Mouse (Mus musculus): ENCODE measurements around the gene Prss33. TPM values are rescaled to one million over a fixed set of nuclear protein-coding genes. Genes with fewer than 3 reads are reported as not detected.
A peak's percentile ranks its signal among the peaks of the same experiment; 100 is the strongest.

Prss33 gene
- total RNA-seq, 2 experiments from 2014 or later, result not detected

DNA sequence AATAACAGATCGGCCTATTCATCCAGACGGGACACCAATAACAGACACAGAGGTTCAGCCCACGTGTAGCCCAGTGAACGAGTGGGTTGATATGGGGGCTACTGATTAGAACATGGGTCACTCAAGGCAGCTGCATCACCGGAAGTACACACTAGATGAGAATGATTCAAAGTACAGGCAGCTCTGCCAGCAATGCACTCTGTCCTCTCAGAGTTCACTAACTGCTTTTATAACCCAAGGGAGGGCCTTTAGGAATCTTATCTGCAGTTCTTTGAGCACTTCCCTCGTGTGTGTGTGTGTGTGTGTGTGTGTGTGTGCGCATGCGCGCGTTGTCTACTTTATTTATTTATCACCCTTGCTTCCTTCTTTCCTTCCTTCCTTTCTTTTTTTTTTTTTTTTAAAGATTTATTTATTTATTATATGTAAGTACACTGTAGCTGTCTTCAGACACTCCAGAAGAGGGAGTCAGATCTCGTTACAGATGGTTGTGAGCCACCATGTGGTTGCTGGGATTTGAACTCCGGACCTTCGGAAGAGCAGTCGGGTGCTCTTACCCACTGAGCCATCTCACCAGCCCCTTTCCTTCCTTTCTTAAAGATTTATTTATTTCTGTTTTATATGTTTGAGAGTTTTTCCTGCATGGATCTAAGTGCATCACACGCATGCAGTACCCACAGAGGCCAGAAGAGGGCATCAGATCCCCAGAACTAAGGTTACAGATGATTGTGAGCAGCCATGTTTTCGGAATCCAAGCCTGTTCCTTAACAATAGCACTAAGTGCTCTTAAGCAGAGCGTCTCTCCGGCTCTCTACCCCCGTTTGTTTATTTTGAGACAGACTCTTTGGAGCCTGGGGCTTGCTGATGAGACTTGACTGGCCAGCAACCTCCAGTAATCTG, 15.2 kb upstream of the Prss33 start:
- Histone ChIP-seq H3K27ac (no peak overlapping the region), H3K4me3 (no peak overlapping the region)
- peak; percentile 81 for TF ChIP-seq CTCF (conservative IDR thresholded peaks at IDR 0.05)
- peak; percentile 26 to 71 for DNase-seq (ENCODE audit: low spot score in 2 of 2)

DNA sequence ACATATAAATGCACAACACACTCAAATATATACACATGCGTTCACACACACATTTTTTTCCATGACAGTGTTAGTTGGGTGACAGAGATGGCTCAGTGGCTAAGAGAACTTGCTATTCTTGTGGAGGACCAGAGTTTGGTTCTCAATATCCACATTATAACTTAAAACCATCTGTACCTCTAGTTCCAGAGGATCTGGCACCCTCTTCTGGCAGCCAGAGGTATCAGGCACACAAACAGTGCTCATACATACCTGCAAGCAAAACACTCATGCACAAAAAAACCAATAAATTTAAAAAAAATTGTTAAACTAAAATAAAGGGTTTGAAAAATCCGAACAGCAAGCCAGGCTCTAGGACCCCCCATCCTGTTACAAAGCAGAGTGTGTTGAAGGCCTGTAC, 14.2 kb upstream of the Prss33 start:
- no peak for DNase-seq (ENCODE audit: low spot score in 2 of 2)
- TF ChIP-seq CTCF (conservative IDR thresholded peaks at IDR 0.05), result peak; percentile 55
- H3K4me3 ChIP-seq, result no peak overlapping the region
- H3K27ac ChIP-seq, result no peak overlapping the region

DNA sequence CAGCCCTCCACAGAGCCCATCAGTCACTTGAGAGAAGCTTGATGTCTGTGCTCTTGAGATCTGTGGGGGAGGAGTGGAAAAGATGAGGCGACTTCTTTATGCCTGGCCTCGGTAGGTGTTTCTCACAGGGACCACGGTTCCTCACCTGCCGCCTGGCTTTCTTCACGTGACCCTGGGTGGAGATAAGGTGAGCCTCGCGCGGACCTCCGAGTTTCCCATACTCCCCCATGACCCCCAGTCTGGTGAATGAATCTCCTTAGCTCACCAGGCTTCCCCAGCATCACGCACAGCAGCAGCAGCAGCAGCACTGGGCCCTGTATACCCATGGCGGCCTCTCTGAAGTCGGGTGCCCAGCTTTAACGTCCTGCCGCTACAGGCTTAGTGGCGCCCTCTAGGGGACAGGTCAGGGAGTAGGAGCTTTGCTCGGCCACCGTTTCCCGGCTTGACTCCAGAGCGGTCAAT, 8.0 kb upstream of the Prss33 start, which contains the start of the genes Prss32 and Prss41:
TSS of gene Prss32 (plus strand) at position 44 of the 462 bp plus-strand sequence.
TSS of gene Prss41 (minus strand) at position 361 of the 462 bp plus-strand sequence.
- Histone ChIP-seq H3K27ac (no peak within 1 kb of the TSS), H3K4me3 (peak within 1 kb of the TSS; percentile 34)
- DNase-seq (ENCODE audit: low spot score in 2 of 2), result peak in 1 of 2 experiments; percentile 50
- peak; percentile 82 for TF ChIP-seq CTCF (conservative IDR thresholded peaks at IDR 0.05)

DNA sequence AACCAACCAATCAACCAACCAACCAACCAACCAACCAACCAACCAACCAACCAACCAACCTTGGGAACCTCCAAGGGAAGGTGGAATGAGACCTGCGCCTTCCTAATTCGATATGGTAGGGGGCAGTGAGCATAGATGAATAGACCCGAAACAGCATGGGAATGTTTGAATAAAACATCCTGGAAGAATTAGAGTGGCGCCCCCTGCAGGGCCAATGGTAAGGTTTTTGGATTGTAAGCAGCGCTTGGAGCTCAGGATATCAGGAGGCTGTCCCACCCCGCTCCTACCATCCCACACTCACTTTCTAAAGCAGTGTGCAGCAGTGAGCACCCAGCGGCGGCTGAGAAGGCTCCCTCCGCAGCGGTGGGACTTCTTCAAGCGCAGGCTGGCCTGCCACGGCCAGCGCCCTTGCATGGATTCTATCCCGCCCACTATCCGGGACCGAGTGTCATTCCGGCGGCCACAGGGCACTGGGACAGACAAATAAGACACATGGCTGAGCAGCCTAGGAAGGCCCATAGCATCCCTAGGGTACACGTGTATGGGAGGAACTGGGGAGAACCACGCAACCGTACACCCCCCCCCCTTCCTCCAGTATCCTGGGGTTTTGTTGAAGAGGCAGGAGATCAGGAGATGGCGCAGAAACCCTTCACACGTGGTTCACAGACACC, 7.4 kb upstream of the Prss33 start:
- Histone ChIP-seq H3K4me3 (peak overlapping the region; percentile 34; the same call in 1 of the 2 replicates), H3K27ac (no peak overlapping the region)
- TF ChIP-seq CTCF (conservative IDR thresholded peaks at IDR 0.05), result peak; percentile 57
- no peak for DNase-seq (ENCODE audit: low spot score in 2 of 2)

DNA sequence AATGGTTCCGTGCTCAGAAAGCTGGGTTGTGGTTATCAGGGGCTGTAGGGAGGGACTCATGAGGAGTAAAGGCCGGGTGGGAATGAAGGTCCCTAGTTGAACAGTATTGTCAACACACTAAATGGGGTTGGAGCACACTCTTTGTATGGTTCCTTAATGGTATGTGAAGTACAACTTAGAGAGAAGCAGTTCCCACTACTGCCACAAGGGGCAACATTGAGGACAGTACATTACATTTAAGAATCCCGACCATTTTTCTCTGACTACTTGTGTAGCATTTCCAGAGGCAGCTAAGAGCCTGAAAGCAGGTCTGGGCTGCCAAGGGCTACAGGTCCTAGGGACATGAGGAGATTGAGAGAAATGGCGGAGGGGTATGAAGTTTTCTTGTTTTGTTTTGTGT, 5.3 kb upstream of the Prss33 start:
- TF ChIP-seq CTCF (conservative IDR thresholded peaks at IDR 0.05), result peak; percentile 96
- no peak for DNase-seq (ENCODE audit: low spot score in 2 of 2)
- no peak overlapping the region for H3K27ac ChIP-seq
- no peak overlapping the region for H3K4me3 ChIP-seq

DNA sequence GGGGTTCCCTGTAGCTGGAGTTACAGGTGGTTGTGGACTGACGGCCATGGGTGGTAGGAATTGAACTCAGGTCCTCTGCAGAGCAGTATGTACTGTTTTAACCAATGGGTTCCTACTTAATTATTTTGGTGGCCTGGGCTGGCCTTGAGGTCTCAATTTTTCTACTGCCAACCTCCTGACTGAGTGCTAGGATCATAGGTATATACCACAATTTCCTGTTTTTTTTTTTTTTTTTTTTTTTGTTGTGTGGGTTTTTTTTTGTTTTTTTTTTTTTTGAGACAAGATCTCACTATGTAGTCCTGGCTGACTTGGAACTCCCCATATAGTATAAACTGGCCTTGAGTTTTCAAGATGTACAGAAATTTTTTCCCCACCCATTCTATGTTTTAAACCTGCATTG, 4.7 kb downstream of the Prss33 start:
- H3K4me3 ChIP-seq, result no peak overlapping the region
- no peak overlapping the region for H3K27ac ChIP-seq
- no peak for TF ChIP-seq CTCF (conservative IDR thresholded peaks at IDR 0.05)
- DNase-seq (ENCODE audit: low spot score in 2 of 2), result no peak

DNA sequence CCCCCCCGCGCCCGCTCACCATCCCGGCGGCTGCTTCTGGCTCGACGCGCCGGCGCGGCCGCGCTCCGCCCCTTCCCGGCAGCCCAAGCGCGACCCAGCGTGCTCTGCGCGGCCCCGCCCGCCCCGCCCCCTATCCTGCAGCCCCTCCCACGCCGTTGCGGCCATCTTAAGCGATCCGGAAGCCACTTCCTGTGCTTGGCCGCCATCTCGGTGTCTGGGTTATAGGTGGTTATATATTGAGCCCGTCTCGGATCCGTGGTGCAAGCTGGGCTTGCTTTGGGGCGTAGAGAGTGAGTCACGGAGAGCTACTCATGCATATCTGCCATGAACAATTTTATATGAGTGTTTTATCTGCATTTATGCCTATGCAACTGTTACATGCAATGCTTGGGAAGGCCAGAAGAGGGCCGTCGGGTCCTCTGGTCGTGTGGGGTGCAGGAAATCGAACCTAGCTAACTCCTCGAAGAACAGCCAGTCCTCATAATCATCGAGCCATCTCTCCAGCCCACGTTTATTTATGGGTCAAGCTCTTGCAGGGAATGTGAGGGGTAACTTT, 6.7 kb downstream of the Prss33 start, which contains the start of gene Elob:
TSS of gene Elob (minus strand) at position 73 of the 556 bp plus-strand sequence.
- Histone ChIP-seq H3K4me3 (peak within 1 kb of the TSS; percentile 92), H3K27ac (peak within 1 kb of the TSS; percentile 100)
- peak; percentile 81 to 83 for DNase-seq (ENCODE audit: low spot score in 2 of 2)
- peak; percentile 86 for TF ChIP-seq CTCF (conservative IDR thresholded peaks at IDR 0.05)

DNA sequence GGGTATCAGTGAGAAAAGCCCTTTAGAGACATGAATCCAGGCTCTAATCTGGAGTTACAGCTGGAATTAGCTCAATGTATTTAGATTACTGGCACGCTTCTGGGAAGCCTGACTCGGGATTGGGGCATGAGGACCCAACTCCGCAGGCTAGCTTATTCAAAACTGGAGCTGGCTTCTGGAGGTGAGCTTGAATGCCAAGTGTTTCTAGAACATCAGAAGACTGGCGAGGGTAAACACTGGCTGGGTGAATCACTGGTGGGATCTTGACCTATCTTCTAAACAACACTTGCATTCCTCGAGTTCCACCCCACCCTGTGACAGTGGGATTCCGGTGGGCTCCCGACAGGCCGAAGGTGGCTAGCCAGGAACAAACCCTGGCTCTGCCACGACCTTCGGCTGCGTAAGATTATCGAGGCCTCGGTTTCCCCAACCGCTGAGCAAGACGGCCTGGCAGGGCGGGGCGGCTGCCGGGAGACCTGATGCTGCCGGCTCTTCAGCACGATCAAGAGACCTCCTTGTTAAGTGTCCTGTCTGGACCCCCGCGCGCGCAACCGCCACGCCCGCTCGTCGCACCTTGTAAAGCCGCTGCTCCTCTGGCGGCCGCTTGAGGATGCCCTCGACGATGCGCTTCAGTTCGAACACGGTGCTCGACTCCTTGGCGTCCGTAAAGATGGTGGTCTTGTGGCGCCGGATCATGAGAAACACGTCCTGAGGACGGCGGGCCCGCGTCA, 7.4 kb downstream of the Prss33 start:
- DNase-seq (ENCODE audit: low spot score in 2 of 2), result peak; percentile 31 to 57
- Histone ChIP-seq H3K27ac (peak overlapping the region; percentile 92), H3K4me3 (peak overlapping the region; percentile 92)
- no peak for TF ChIP-seq CTCF (conservative IDR thresholded peaks at IDR 0.05)

DNA sequence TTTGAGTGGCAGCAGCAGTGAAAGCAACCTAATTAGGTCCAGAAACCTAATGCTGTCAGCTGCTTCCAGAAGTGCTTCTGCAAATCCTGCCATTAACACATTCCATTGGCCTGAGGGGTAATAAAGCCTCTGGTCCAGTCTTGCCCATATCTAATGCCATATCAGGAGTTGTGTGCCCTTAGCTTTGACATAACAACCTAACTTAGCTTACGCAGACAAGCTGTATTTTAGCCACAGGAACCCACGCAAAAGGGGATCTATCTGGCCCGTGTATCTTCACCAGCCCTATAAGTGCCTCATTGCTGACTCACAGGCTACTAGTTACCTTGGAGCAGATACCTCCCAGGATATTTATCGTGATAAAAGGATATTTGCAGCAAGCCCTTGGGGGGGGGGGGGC, 10.3 kb downstream of the Prss33 start:
- Histone ChIP-seq H3K4me3 (no peak overlapping the region), H3K27ac (no peak overlapping the region)
- DNase-seq (ENCODE audit: low spot score in 2 of 2), result no peak
- TF ChIP-seq CTCF (conservative IDR thresholded peaks at IDR 0.05), result no peak

DNA sequence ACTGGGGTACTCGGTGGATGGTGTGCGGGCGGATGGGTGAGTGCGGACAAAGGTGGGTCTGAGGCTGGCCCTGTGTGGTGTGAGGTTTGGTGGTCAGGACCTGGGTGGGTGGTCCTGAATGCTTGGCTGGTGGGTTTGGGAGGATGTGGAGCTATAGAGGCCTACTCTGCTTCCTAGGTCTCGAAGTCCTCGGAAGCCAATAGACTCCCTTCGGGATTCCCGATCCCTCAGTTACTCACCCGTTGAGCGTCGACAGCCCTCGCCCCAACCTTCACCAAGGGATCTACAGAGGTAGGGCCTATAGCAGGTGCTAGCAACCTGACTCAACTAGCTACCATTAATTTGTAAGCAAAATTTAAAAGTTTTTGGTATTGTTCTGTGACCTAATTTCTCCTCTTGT, 12.2 kb downstream of the Prss33 start:
- TF ChIP-seq CTCF (conservative IDR thresholded peaks at IDR 0.05), result no peak
- DNase-seq (ENCODE audit: low spot score in 2 of 2), result no peak
- Histone ChIP-seq H3K27ac (no peak overlapping the region), H3K4me3 (no peak overlapping the region)

DNA sequence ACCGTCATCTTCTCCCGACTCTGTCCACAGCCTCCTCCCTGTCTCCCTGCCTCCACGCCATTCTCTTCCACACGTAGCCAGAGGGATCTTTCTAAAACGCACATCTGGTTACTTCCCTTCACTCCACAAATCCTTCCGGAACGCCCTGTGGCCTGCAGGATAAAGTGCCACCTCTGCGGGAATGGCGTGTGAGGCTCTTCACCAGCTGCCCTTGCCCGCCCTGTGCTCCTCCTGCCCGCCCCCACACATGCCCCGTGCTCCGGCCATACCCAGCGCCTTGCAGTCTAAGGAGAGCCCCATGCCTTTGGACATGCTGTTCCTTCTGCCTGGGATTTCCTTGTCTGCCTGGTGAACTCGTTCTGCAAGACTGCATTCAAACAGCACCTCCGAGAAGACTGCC, 12.8 kb downstream of the Prss33 start:
- no peak for DNase-seq (ENCODE audit: low spot score in 2 of 2)
- TF ChIP-seq CTCF (conservative IDR thresholded peaks at IDR 0.05), result no peak
- no peak overlapping the region for H3K4me3 ChIP-seq
- no peak overlapping the region for H3K27ac ChIP-seq

DNA sequence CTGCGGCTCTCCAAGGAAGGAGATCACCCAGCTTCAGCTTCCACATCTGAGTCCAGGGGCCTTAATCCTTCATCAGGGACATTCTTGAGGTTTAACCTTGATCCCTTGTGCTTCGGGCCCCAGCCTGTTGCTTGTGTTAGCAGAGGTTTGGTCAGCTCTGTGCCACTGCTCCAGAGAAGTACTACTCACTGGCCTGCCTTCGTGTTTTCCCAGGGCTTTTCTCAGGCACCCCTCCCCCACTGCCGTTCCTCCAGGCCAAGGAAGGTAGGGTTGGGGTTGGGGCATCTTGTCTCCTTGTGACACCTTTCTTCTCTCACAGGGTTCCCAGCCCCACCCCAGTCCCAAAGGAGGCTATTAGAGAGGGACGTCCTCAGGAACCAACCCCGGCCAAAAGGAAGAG, 13.8 kb downstream of the Prss33 start:
- DNase-seq (ENCODE audit: low spot score in 2 of 2), result no peak
- no peak for TF ChIP-seq CTCF (conservative IDR thresholded peaks at IDR 0.05)

More for the DNA sequence above, 13.8 kb downstream of the Prss33 start:
- H3K4me3 ChIP-seq, result no peak overlapping the region
- no peak overlapping the region for H3K27ac ChIP-seq

Data from layer of hippocampus, adult 2 months (tissue).